Mouse (Mus musculus) liver, embryonic 14.5 days (tissue): ENCODE results near the gene Ifna9. TPM values are rescaled to one million over a fixed set of nuclear protein-coding genes. Genes with fewer than 3 reads are reported as not detected.

Experiments
- ATAC-seq: fragments of 200-750 bp; cut with Nextera tagmentation; 2 replicates; pipeline ENCODE4 v1.8.0; 2017; ENCODE audit warnings: moderate number of reproducible peaks, mild to moderate bottlenecking, moderate library complexity; ENCODE audit not compliant: insufficient read depth
- DNase-seq, 3 experiments: peaks; one replicate each; pipeline ENCODE4 v3.0.0-alpha.2; 2012 to 2013; ENCODE audit warnings: low read depth in 3 of 3, low spot score in 3 of 3
- H3K27ac ChIP-seq: fragments of 300-500 bp; sonication (generic); 2 replicates; pipeline ENCODE4 v1.5.1; 2014; ENCODE audit warnings: moderate library complexity, mild to moderate bottlenecking, control low read depth, inconsistent platforms
- H3K27me3 ChIP-seq: fragments of 300-500 bp; sonication (generic); 2 replicates; pipeline ENCODE4 v1.6.1; 2014; ENCODE audit warnings: mild to moderate bottlenecking, low read length, moderate library complexity; ENCODE audit not compliant: control insufficient read depth, insufficient read depth
- H3K36me3 ChIP-seq: fragments of 300-500 bp; sonication (generic); replicated peaks from 2 replicates; pipeline ENCODE4 v1.6.1; 2014; ENCODE audit warnings: low read depth; ENCODE audit not compliant: control insufficient read depth, insufficient read depth
- H3K4me1 ChIP-seq, 2 experiments: fragments of 200-500 bp in 1 of 2; fragments of 300-500 bp in 1 of 2; sonication (generic) in 1 of 2; replicated peaks; 2 replicates each; pipeline ENCODE4 v1.6.1; 2012 to 2014; ENCODE audit warnings: antibody characterized with exemption in 1 of 2, inconsistent platforms in 1 of 2, low read length in 1 of 2; ENCODE audit not compliant: control insufficient read depth in 2 of 2, insufficient read depth in 2 of 2
- H3K4me2 ChIP-seq: fragments of 300-500 bp; sonication (generic); 2 replicates; pipeline ENCODE4 v1.6.1; 2014; ENCODE audit warnings: low read depth, mild to moderate bottlenecking, control low read depth, moderate library complexity
- H3K4me3 ChIP-seq, 2 experiments: fragments of 200-500 bp in 1 of 2; fragments of 300-500 bp in 1 of 2; sonication (generic) in 1 of 2; 2 replicates each; pipeline ENCODE4 v1.5.1; 2012 to 2014; ENCODE audit warnings: low read depth in 2 of 2, low read length in 2 of 2, mild to moderate bottlenecking in 2 of 2, control low read depth in 1 of 2, inconsistent platforms in 1 of 2, moderate library complexity in 1 of 2; ENCODE audit not compliant: insufficient read depth in 1 of 2
- H3K9ac ChIP-seq: fragments of 300-500 bp; sonication (generic); replicated peaks from 2 replicates; pipeline ENCODE4 v1.6.1; 2014; ENCODE audit warnings: mild to moderate bottlenecking, control low read depth, moderate library complexity
- H3K9me3 ChIP-seq: fragments of 300-500 bp; sonication (generic); 2 replicates; pipeline ENCODE4 v1.6.1; 2016; ENCODE audit warnings: low read length, mixed read lengths; ENCODE audit not compliant: control insufficient read depth
- CTCF ChIP-seq: IDR thresholded peaks from 2 replicates; pipeline ENCODE4 v1.5.1; 2016; ENCODE audit warnings: antibody characterized with exemption, low read depth, control low read depth
- EP300 ChIP-seq: IDR thresholded peaks from 2 replicates; pipeline ENCODE4 v1.6.1; 2016; ENCODE audit warnings: antibody characterized with exemption, low read depth
- WGBS: fragments of 180-500 bp; shearing (Covaris S2); extraction: QIAGEN DNeasy Blood & Tissue Kit; methylation state at CpG from one replicate; pipeline ENCODE4 v1.1.7; 2014; ENCODE audit not compliant: insufficient replicate concordance; 5-methylcytosine and 5-hydroxymethylcytosine counted together
- polyA plus RNA-seq, 2 experiments: library from polyadenylated mRNA; depleted of rRNA in 1 of 2; stranded (reverse) in 1 of 2; unstranded in 1 of 2; fragments of >200 nt; fragmentation: Nextera tagmentation in 1 of 2; extraction: Ambion mirVana in 1 of 2; gene quantifications; 2 replicates each; pipeline versions ENCODE4 v1.2.1 to v1.2.3; 2012 to 2014

Ifna9 gene
- polyA plus RNA-seq, 2 experiments, result not detected

DNA sequence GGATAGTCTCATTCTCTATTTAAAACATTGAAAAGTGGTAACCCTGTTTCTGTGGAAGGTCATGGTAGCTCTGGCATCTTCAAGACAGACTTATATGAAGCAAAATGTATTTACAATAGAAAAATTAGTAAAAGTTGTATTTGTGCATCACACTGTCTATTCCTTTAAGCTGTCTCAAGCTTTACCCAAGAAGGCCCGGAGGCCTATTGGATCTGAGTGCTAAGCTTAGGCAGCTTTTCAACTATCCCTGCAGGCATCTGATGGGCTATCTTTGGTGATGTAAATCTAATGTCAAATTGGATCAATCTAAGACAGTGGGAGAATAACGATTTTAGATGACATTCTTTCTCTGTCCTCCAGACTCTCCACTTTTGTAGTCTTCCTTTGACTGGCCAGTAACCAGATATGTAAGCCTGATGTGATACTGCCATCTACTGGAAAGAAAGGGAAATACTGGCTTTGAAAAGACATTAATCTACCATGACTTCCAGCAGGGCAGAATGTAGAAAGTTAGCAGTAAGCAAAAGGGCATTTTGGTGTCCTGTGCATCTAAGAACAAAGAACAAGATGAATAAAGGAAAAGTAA lies 48.4 kb downstream of the Ifna9 start:
- Histone ChIP-seq H3K4me2 (no peak overlapping the region), H3K9me3 (no peaks in the 10 kb centered on the region), H3K4me3 (no peak overlapping the region), H3K4me1 (0 out of 4 replicates have a peak, but pooled peaks cover 0 to under 1% of the 10 kb centered on the region in 2 experiments), H3K36me3 (no peaks in the 10 kb centered on the region), H3K27ac (no peak overlapping the region), H3K27me3 (no peaks in the 10 kb centered on the region; the same call in 1 of the 2 replicates), H3K9ac (no peak overlapping the region)
- DNase-seq (peak; percentile 42 to 62 (median 47)), ATAC-seq (peak; percentile 41; the same call in 1 of the 2 replicates)
- WGBS, result 37% methylated on average over 2 of the region's 2 CpGs
- TF ChIP-seq CTCF (peak; percentile 77), EP300 (no peak)

Other genes with a start within 250 kb of the Ifna9 start
Only the 30 nearest of the 31 such genes appear.
- gene Hacd4, start 153.5 kb downstream of the Ifna9 start, polyA plus RNA-seq (2012; rRNA removed), result 1.0 and 1.2 TPM in 2 replicates
- gene Hacd4, start 153.5 kb downstream of the Ifna9 start, polyA plus RNA-seq (2014; fragmentation: Nextera tagmentation; extraction: Ambion mirVana), result 4.6 and 5.7 TPM in 2 replicates
- gene Ifnb1, start 69.6 kb downstream of the Ifna9 start, polyA plus RNA-seq (2012; rRNA removed), result not detected in 2 replicates
- not detected in 2 replicates for gene Ifnb1, start 69.6 kb downstream of the Ifna9 start, polyA plus RNA-seq (2014; fragmentation: Nextera tagmentation; extraction: Ambion mirVana)
- not detected in 2 replicates for gene Ifna15, start 34.1 kb downstream of the Ifna9 start, polyA plus RNA-seq (2012; rRNA removed)
- gene Ifna15, start 34.1 kb downstream of the Ifna9 start, polyA plus RNA-seq (2014; fragmentation: Nextera tagmentation; extraction: Ambion mirVana), result not detected in 2 replicates
- gene Ifna14, start 20.6 kb downstream of the Ifna9 start, polyA plus RNA-seq (2012; rRNA removed), result not detected in 2 replicates
- not detected in 2 replicates for gene Ifna14, start 20.6 kb downstream of the Ifna9 start, polyA plus RNA-seq (2014; fragmentation: Nextera tagmentation; extraction: Ambion mirVana)
- not detected in 2 replicates for gene Ifna12, start 11.0 kb upstream of the Ifna9 start, polyA plus RNA-seq (2012; rRNA removed)
- gene Ifna12, start 11.0 kb upstream of the Ifna9 start, polyA plus RNA-seq (2014; fragmentation: Nextera tagmentation; extraction: Ambion mirVana), result not detected in 2 replicates
- not detected in 2 replicates for gene C87499, start 42.0 kb upstream of the Ifna9 start, polyA plus RNA-seq (2012; rRNA removed)
- gene C87499, start 42.0 kb upstream of the Ifna9 start, polyA plus RNA-seq (2014; fragmentation: Nextera tagmentation; extraction: Ambion mirVana), result not detected in 2 replicates
- not detected in 2 replicates for gene Ifna13, start 52.1 kb upstream of the Ifna9 start, polyA plus RNA-seq (2012; rRNA removed)
- not detected in 2 replicates for gene Ifna13, start 52.1 kb upstream of the Ifna9 start, polyA plus RNA-seq (2014; fragmentation: Nextera tagmentation; extraction: Ambion mirVana)
- gene Ifna16, start 84.5 kb upstream of the Ifna9 start, polyA plus RNA-seq (2012; rRNA removed), result not detected in 2 replicates
- not detected in 2 replicates for gene Ifna16, start 84.5 kb upstream of the Ifna9 start, polyA plus RNA-seq (2014; fragmentation: Nextera tagmentation; extraction: Ambion mirVana)
- gene Ifna2, start 91.5 kb upstream of the Ifna9 start, polyA plus RNA-seq (2012; rRNA removed), result not detected in 2 replicates
- gene Ifna2, start 91.5 kb upstream of the Ifna9 start, polyA plus RNA-seq (2014; fragmentation: Nextera tagmentation; extraction: Ambion mirVana), result not detected in 2 replicates
- gene Ifnab, start 99.0 kb upstream of the Ifna9 start, polyA plus RNA-seq (2012; rRNA removed), result not detected in 2 replicates
- gene Ifnab, start 99.0 kb upstream of the Ifna9 start, polyA plus RNA-seq (2014; fragmentation: Nextera tagmentation; extraction: Ambion mirVana), result not detected in 2 replicates
- gene Gm26566, start 129.4 kb upstream of the Ifna9 start, polyA plus RNA-seq (2012; rRNA removed), result 0.08 and 0.13 TPM in 2 replicates
- gene Gm26566, start 129.4 kb upstream of the Ifna9 start, polyA plus RNA-seq (2014; fragmentation: Nextera tagmentation; extraction: Ambion mirVana), result 0.24 and 0.43 TPM in 2 replicates
- 6.4 and 9.1 TPM in 2 replicates for gene Klhl9, start 130.1 kb upstream of the Ifna9 start, polyA plus RNA-seq (2012; rRNA removed)
- 26.5 and 28.1 TPM in 2 replicates for gene Klhl9, start 130.1 kb upstream of the Ifna9 start, polyA plus RNA-seq (2014; fragmentation: Nextera tagmentation; extraction: Ambion mirVana)
- not detected in 2 replicates for gene Gm13271, start 162.5 kb upstream of the Ifna9 start, polyA plus RNA-seq (2012; rRNA removed)
- gene Gm13271, start 162.5 kb upstream of the Ifna9 start, polyA plus RNA-seq (2014; fragmentation: Nextera tagmentation; extraction: Ambion mirVana), result not detected in 2 replicates
- gene Gm13283, start 167.7 kb upstream of the Ifna9 start, polyA plus RNA-seq (2012; rRNA removed), result 0.02 TPM in 1 of 2 replicates, not detected in the other
- gene Gm13283, start 167.7 kb upstream of the Ifna9 start, polyA plus RNA-seq (2014; fragmentation: Nextera tagmentation; extraction: Ambion mirVana), result 0.15 TPM in 1 of 2 replicates, not detected in the other
- not detected in 2 replicates for gene Gm13290, start 181.4 kb upstream of the Ifna9 start, polyA plus RNA-seq (2012; rRNA removed)
- 0.14 TPM in 1 of 2 replicates, not detected in the other for gene Gm13290, start 181.4 kb upstream of the Ifna9 start, polyA plus RNA-seq (2014; fragmentation: Nextera tagmentation; extraction: Ambion mirVana)
- not detected in 2 replicates for gene Gm13289, start 184.5 kb upstream of the Ifna9 start, polyA plus RNA-seq (2012; rRNA removed)
- not detected in 2 replicates for gene Gm13289, start 184.5 kb upstream of the Ifna9 start, polyA plus RNA-seq (2014; fragmentation: Nextera tagmentation; extraction: Ambion mirVana)
- gene Gm13272, start 187.5 kb upstream of the Ifna9 start, polyA plus RNA-seq (2012; rRNA removed), result not detected in 2 replicates
- gene Gm13272, start 187.5 kb upstream of the Ifna9 start, polyA plus RNA-seq (2014; fragmentation: Nextera tagmentation; extraction: Ambion mirVana), result not detected in 2 replicates
- not detected in 2 replicates for gene Ifnz, start 189.7 kb upstream of the Ifna9 start, polyA plus RNA-seq (2012; rRNA removed)
- gene Ifnz, start 189.7 kb upstream of the Ifna9 start, polyA plus RNA-seq (2014; fragmentation: Nextera tagmentation; extraction: Ambion mirVana), result not detected in 2 replicates
- gene Gm13276, start 193.3 kb upstream of the Ifna9 start, polyA plus RNA-seq (2012; rRNA removed), result not detected in 2 replicates
- gene Gm13276, start 193.3 kb upstream of the Ifna9 start, polyA plus RNA-seq (2014; fragmentation: Nextera tagmentation; extraction: Ambion mirVana), result not detected in 2 replicates
- gene Gm13277, start 196.2 kb upstream of the Ifna9 start, polyA plus RNA-seq (2012; rRNA removed), result not detected in 2 replicates
- gene Gm13277, start 196.2 kb upstream of the Ifna9 start, polyA plus RNA-seq (2014; fragmentation: Nextera tagmentation; extraction: Ambion mirVana), result not detected in 2 replicates
- gene Gm13278, start 199.2 kb upstream of the Ifna9 start, polyA plus RNA-seq (2012; rRNA removed), result not detected in 2 replicates
- gene Gm13278, start 199.2 kb upstream of the Ifna9 start, polyA plus RNA-seq (2014; fragmentation: Nextera tagmentation; extraction: Ambion mirVana), result not detected in 2 replicates
- not detected in 2 replicates for gene Gm13275, start 202.1 kb upstream of the Ifna9 start, polyA plus RNA-seq (2012; rRNA removed)
- not detected in 2 replicates for gene Gm13275, start 202.1 kb upstream of the Ifna9 start, polyA plus RNA-seq (2014; fragmentation: Nextera tagmentation; extraction: Ambion mirVana)
- not detected in 2 replicates for gene Gm13279, start 205.0 kb upstream of the Ifna9 start, polyA plus RNA-seq (2012; rRNA removed)
- not detected in 2 replicates for gene Gm13279, start 205.0 kb upstream of the Ifna9 start, polyA plus RNA-seq (2014; fragmentation: Nextera tagmentation; extraction: Ambion mirVana)
- gene Gm13285, start 207.3 kb upstream of the Ifna9 start, polyA plus RNA-seq (2012; rRNA removed), result not detected in 2 replicates
- 0.14 TPM in 1 of 2 replicates, not detected in the other for gene Gm13285, start 207.3 kb upstream of the Ifna9 start, polyA plus RNA-seq (2014; fragmentation: Nextera tagmentation; extraction: Ambion mirVana)
- not detected in 2 replicates for gene Gm13287, start 210.9 kb upstream of the Ifna9 start, polyA plus RNA-seq (2012; rRNA removed)
- gene Gm13287, start 210.9 kb upstream of the Ifna9 start, polyA plus RNA-seq (2014; fragmentation: Nextera tagmentation; extraction: Ambion mirVana), result not detected in 2 replicates
- not detected in 2 replicates for gene Gm13288, start 213.1 kb upstream of the Ifna9 start, polyA plus RNA-seq (2012; rRNA removed)
- not detected in 2 replicates for gene Gm13288, start 213.1 kb upstream of the Ifna9 start, polyA plus RNA-seq (2014; fragmentation: Nextera tagmentation; extraction: Ambion mirVana)
- not detected in 2 replicates for gene Ifna7, start 223.8 kb upstream of the Ifna9 start, polyA plus RNA-seq (2012; rRNA removed)
- not detected in 2 replicates for gene Ifna7, start 223.8 kb upstream of the Ifna9 start, polyA plus RNA-seq (2014; fragmentation: Nextera tagmentation; extraction: Ambion mirVana)
- not detected in 2 replicates for gene Ifna11, start 227.6 kb upstream of the Ifna9 start, polyA plus RNA-seq (2012; rRNA removed)
- not detected in 2 replicates for gene Ifna11, start 227.6 kb upstream of the Ifna9 start, polyA plus RNA-seq (2014; fragmentation: Nextera tagmentation; extraction: Ambion mirVana)
- not detected in 2 replicates for gene Ifna6, start 235.0 kb upstream of the Ifna9 start, polyA plus RNA-seq (2012; rRNA removed)
- gene Ifna6, start 235.0 kb upstream of the Ifna9 start, polyA plus RNA-seq (2014; fragmentation: Nextera tagmentation; extraction: Ambion mirVana), result not detected in 2 replicates
- not detected in 2 replicates for gene Ifna5, start 243.1 kb upstream of the Ifna9 start, polyA plus RNA-seq (2012; rRNA removed)
- not detected in 2 replicates for gene Ifna5, start 243.1 kb upstream of the Ifna9 start, polyA plus RNA-seq (2014; fragmentation: Nextera tagmentation; extraction: Ambion mirVana)